7 mouse cellular contexts compared by ENCODE assay signal in genomic region chr6:4600658-4601296, GRCm38 (mm10). TPM values are rescaled to one million over a fixed set of nuclear protein-coding genes. Genes with fewer than 3 reads are reported as not detected.
DNase-seq lines count a peak whose midpoint lies in the region; ATAC-seq and TF ChIP-seq lines count a peak whose summit lies in the region.

Gene Casd1, plus strand, starts transcription at chr6:4600839.

- DNase-seq in adrenal gland, adult (ENCODE audit: inconsistent age in 2 of 2, low spot score in 1 of 2), result peak; percentile 78 to 94
- peak; percentile 57 for DNase-seq in gastrocnemius, postnatal 10 days
- DNase-seq in induced T-regulatory cell, adult 2 months (ENCODE audit: low read depth), result peak; percentile 72
- DNase-seq in left cerebral cortex, postnatal 4 days, result peak; percentile 70
- DNase-seq in midbrain, embryonic 11.5 days (ENCODE audit: low spot score, missing footprints), result peak; percentile 98

- no peaks in the 10 kb centered on the region for H3K36me3 ChIP-seq in midbrain, embryonic 11.5 days (ENCODE audit: control insufficient read depth, insufficient read depth, low read length)
- H3K36me3 ChIP-seq in small intestine, adult 2 months (ENCODE audit: control insufficient read depth, insufficient read depth, low read length), result no peaks in the 10 kb centered on the region

- peak within 1 kb of the TSS; percentile 97 for H3K9ac ChIP-seq in midbrain, embryonic 11.5 days (ENCODE audit: low read length)

- peaks cover 3% of the 10 kb centered on the region for H3K4me1 ChIP-seq in cortical plate, adult 2 months (ENCODE audit: control insufficient read depth, insufficient read depth, low read length)
- H3K4me1 ChIP-seq in midbrain, embryonic 11.5 days (ENCODE audit: control insufficient read depth, insufficient read depth, low read length), result peaks cover 7% of the 10 kb centered on the region
- peaks cover 3% of the 10 kb centered on the region; the same call in 1 of the 2 replicates for H3K4me1 ChIP-seq in small intestine, adult 2 months (ENCODE audit: control insufficient read depth, insufficient read depth, insufficient read length, low read length)

- WGBS in midbrain, embryonic 11.5 days, result under 1% methylated on average over 46 of the region's 64 CpGs
- WGBS in small intestine, adult 2 months, result under 1% methylated on average over 64 of the region's 64 CpGs

- peak within 1 kb of the TSS; percentile 93 for H3K4me3 ChIP-seq in cortical plate, adult 2 months (ENCODE audit: insufficient read depth, low read length)
- peak within 1 kb of the TSS; percentile 75 for H3K4me3 ChIP-seq in midbrain, embryonic 11.5 days (ENCODE audit: low read depth, low read length)
- peak within 1 kb of the TSS; percentile 76 for H3K4me3 ChIP-seq in small intestine, adult 2 months (ENCODE audit: low read depth, low read length)

- no peak for TF ChIP-seq CTCF in cortical plate, adult 2 months (IDR thresholded peaks at IDR 0.05; ENCODE audit: extremely low read depth, insufficient read depth, low read length)
- no peak for TF ChIP-seq CTCF in small intestine, adult 2 months (IDR thresholded peaks at IDR 0.05; ENCODE audit: extremely low read depth, insufficient read length, insufficient replicate concordance, low read depth, low read length)

- H3K27ac ChIP-seq in cortical plate, adult 2 months (ENCODE audit: insufficient read depth, low read length), result peak within 1 kb of the TSS; percentile 96
- H3K27ac ChIP-seq in midbrain, embryonic 11.5 days (ENCODE audit: low read depth, low read length), result peak within 1 kb of the TSS; percentile 89
- H3K27ac ChIP-seq in small intestine, adult 2 months (ENCODE audit: insufficient read depth, low read depth, low read length), result 0 out of 2 replicates have a peak within 1 kb of the TSS, but pooled peaks have one; percentile 3

- ATAC-seq in midbrain, embryonic 11.5 days (ENCODE audit: low FRiP score), result peak; percentile 92

- H3K4me2 ChIP-seq in midbrain, embryonic 11.5 days, result peak within 1 kb of the TSS; percentile 85

- intact Hi-C loops in left cerebral cortex, postnatal 4 days (cut with DNase I), result no loop called here

- H3K27me3 ChIP-seq in midbrain, embryonic 11.5 days (ENCODE audit: control insufficient read depth, insufficient read depth, low read length), result no peaks in the 10 kb centered on the region
- no peaks in the 10 kb centered on the region for H3K27me3 ChIP-seq in small intestine, adult 2 months (ENCODE audit: control insufficient read depth, insufficient read depth, low read length)

- TF ChIP-seq POLR2A in cortical plate, adult 2 months (IDR thresholded peaks at IDR 0.05; ENCODE audit: extremely low read depth, insufficient read depth, low read length), result no peak
- no peak for TF ChIP-seq POLR2A in small intestine, adult 2 months (IDR thresholded peaks at IDR 0.05; ENCODE audit: low read depth, low read length)

- H3K9me3 ChIP-seq in midbrain, embryonic 11.5 days (ENCODE audit: control insufficient read depth, low read length), result no peaks in the 10 kb centered on the region

RNA-seq across cellular contexts. Expression of gene Casd1, which starts in this region (rescaled TPM):
- polyA plus RNA-seq in cortical plate, adult 2 months (2012; rRNA removed), result 36.1 and 36.7 TPM in 2 replicates
- total RNA-seq in gastrocnemius, postnatal 10 days (2021), result 10 to 100 TPM; 30.1 to 34.6 TPM
- total RNA-seq in left cerebral cortex, postnatal 4 days (2021), result 10 to 100 TPM; 46.1 to 46.4 TPM
- polyA plus RNA-seq in midbrain, embryonic 11.5 days (2014; fragmentation: Nextera tagmentation; extraction: Ambion mirVana), result 47.5 and 47.6 TPM in 2 replicates
- polyA plus RNA-seq in small intestine, adult 2 months (2012; rRNA removed), result 4.5 and 4.9 TPM in 2 replicates

Comparison
In these comparisons a context has a peak if more than half of its experiments do, and no peak if none do; other contexts are left out.
1. Peak in every context shown above with its lines: DNase-seq, ATAC-seq, H3K4me3 ChIP-seq and H3K27ac ChIP-seq.
2. H3K27ac ChIP-seq: peak in every context shown above with its lines; median percentile 96 in cortical plate, adult 2 months; 89 in midbrain, embryonic 11.5 days; 3 in small intestine, adult 2 months.